Mouse (Mus musculus) kidney, postnatal 4 days (tissue): ENCODE data around the gene Ets1.

Experiments
- DNase-seq, 2 experiments: peaks; one replicate each; pipeline ENCODE4 v3.0.0; 2021; ENCODE audit warnings: mixed read lengths in 2 of 2

The Ets1 gene

GRCm38 (mm10) chr9:32778866-32779265, 142.8 kb downstream of the Ets1 start:
- DNase-seq, result no peak

GRCm38 (mm10) chr9:32782391-32783092, 146.5 kb downstream of the Ets1 start:
- DNase-seq, result peak in 1 of 2 experiments; percentile 26

- DNase-seq, result peak in 1 of 2 experiments; percentile 13
These were observed 151.1 kb downstream of the Ets1 start for GRCm38 (mm10) chr9:32787091-32787490.

GRCm38 (mm10) chr9:32787615-32788014, 151.6 kb downstream of the Ets1 start:
- DNase-seq, result peak; percentile 75 to 82

GRCm38 (mm10) chr9:32789306-32789705, 153.3 kb downstream of the Ets1 start:
- peak in 1 of 2 experiments; percentile 27 for DNase-seq

GRCm38 (mm10) chr9:32791699-32792098, 155.7 kb downstream of the Ets1 start:
- DNase-seq, result peak; percentile 19 to 29

- no peak for DNase-seq
These were observed 162.2 kb downstream of the Ets1 start for GRCm38 (mm10) chr9:32798171-32798570.

- DNase-seq, result no peak
These were observed 170.1 kb downstream of the Ets1 start for GRCm38 (mm10) chr9:32806106-32806505.
